Mouse (Mus musculus) cerebellum, adult 9-10 months (tissue): ENCODE measurements at regions not wholly inside any gene's neighbourhood (a gene's known extent, or its start where the extent isn't known, plus 50 kb on each side); places are given as distances from the start of the nearest gene placed in this dataset.

Source experiments
- DNase-seq: peaks from one replicate; pipeline ENCODE4 v3.0.0; 2022

DNA sequence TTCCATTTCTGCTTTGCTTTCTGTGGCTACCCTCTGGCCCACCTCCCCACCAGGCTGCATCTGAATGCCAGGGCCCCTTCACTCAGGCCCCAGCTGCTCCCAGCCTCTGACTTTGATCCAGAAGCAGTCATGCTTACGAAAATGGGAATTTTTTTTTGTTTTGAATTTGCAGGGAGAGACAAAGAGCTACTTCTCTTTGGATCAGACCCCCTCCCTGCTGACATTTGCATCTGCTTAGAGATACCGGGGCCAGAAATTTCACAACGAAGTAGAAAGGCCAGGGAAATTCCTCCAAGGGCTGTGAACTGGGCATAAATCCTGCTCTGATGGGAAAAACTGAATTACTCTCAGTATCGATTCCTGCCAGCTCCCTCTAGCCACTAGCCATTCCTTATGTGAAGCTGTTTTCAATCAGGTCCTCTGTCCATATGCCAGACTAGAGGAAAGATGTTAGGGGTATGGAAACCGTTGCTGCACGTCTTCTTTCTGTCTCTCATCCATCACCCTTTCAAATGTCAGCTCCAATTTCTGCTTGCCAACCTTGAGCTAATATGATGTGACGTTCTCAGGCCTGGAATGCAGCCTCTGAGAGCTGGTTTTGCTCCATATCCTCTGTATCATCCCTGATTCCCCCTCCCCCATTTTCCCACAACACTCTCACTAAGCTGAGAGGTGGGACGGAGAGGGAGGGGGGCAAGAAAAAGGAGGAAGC is 62.4 kb upstream of the S1pr3 start:
- no peak for DNase-seq

DNA sequence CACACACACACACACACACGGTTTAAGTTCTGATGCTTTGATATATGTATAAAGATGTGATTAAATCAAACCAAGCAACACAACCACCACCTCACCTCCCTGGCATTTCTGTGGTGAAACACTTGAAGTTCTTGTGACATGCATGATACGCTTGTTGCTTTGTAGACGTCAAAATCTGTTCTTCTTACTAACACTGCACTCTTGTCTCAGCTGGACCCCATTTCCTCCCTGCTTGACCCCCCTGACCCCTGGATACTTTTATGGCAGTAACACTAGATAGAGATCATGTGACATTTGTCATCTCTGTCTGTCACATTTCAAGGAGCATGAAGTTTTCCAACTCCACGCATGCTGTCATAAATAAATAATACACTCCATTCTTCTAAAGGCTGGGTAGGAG is 59.7 kb upstream of the S1pr3 start:
- no peak for DNase-seq

GRCm38 (mm10) chr13:51349818-51350551 is 58.5 kb upstream of the S1pr3 start:
- DNase-seq = no peak

DNA sequence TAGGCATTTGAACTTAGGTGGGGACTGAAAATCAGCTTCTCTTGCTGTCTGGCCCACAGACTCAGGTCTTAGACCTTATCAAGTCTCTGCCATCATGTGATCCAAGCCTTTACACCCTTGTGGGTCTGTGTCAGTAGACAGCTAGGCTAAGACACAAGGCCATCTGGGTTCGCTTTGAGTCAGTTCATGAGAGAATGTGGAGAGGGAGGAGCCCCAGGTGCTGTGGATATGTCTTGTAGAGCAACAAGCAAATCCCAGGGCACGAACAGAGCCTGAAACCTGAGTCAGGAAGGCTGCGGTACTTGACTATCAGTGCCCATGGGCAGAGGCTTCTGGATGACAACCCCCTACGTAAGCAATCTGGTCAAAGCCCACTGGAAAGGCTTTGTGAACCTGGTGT is 55.6 kb upstream of the S1pr3 start:
- no peak for DNase-seq

DNA sequence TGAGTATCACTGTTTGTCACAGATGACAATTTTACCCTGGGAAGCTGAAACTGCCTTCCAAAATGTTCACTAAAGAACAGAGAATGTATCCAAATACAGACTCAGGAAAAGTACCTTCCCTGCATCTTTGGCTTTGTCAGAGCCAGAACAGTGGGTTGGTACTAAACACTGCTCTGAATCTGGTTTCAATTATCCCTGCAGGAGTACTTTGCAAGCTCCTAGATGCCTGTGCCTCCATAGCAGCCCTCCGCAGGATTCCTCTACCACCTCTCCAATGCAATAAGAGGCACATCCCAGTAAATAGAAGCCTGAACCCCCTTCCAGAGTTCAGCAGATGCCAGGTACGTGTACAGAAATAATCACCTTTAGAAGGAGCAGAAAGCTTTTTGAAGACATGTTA is 52.9 kb upstream of the S1pr3 start:
- DNase-seq = no peak
